Mouse (Mus musculus) liver, embryonic 14.5 days (tissue): ENCODE data around the gene Gm14399. TPM values are rescaled to one million over a fixed set of nuclear protein-coding genes. Genes with fewer than 3 reads are reported as not detected.
"Not testable (repeated sequence)": the region's sequence is repeated elsewhere in the genome, so short reads cannot be mapped to it uniquely, and the experiment has no call there.

Source experiments
- ATAC-seq: fragments of 200-750 bp; cut with Nextera tagmentation; 2 replicates; pipeline ENCODE4 v1.8.0; 2017; ENCODE audit warnings: moderate number of reproducible peaks, mild to moderate bottlenecking, moderate library complexity; ENCODE audit not compliant: insufficient read depth
- DNase-seq, 3 experiments: peaks; one replicate each; pipeline ENCODE4 v3.0.0-alpha.2; 2012 to 2013; ENCODE audit warnings: low read depth in 3 of 3, low spot score in 3 of 3
- H3K27ac ChIP-seq: fragments of 300-500 bp; sonication (generic); 2 replicates; pipeline ENCODE4 v1.5.1; 2014; ENCODE audit warnings: moderate library complexity, mild to moderate bottlenecking, control low read depth, inconsistent platforms
- H3K27me3 ChIP-seq: fragments of 300-500 bp; sonication (generic); 2 replicates; pipeline ENCODE4 v1.6.1; 2014; ENCODE audit warnings: mild to moderate bottlenecking, low read length, moderate library complexity; ENCODE audit not compliant: control insufficient read depth, insufficient read depth
- H3K36me3 ChIP-seq: fragments of 300-500 bp; sonication (generic); replicated peaks from 2 replicates; pipeline ENCODE4 v1.6.1; 2014; ENCODE audit warnings: low read depth; ENCODE audit not compliant: control insufficient read depth, insufficient read depth
- H3K4me1 ChIP-seq, 2 experiments: fragments of 200-500 bp in 1 of 2; fragments of 300-500 bp in 1 of 2; sonication (generic) in 1 of 2; replicated peaks; 2 replicates each; pipeline ENCODE4 v1.6.1; 2012 to 2014; ENCODE audit warnings: antibody characterized with exemption in 1 of 2, inconsistent platforms in 1 of 2, low read length in 1 of 2; ENCODE audit not compliant: control insufficient read depth in 2 of 2, insufficient read depth in 2 of 2
- H3K4me2 ChIP-seq: fragments of 300-500 bp; sonication (generic); 2 replicates; pipeline ENCODE4 v1.6.1; 2014; ENCODE audit warnings: low read depth, mild to moderate bottlenecking, control low read depth, moderate library complexity
- H3K4me3 ChIP-seq, 2 experiments: fragments of 200-500 bp in 1 of 2; fragments of 300-500 bp in 1 of 2; sonication (generic) in 1 of 2; 2 replicates each; pipeline ENCODE4 v1.5.1; 2012 to 2014; ENCODE audit warnings: low read depth in 2 of 2, low read length in 2 of 2, mild to moderate bottlenecking in 2 of 2, control low read depth in 1 of 2, inconsistent platforms in 1 of 2, moderate library complexity in 1 of 2; ENCODE audit not compliant: insufficient read depth in 1 of 2
- H3K9ac ChIP-seq: fragments of 300-500 bp; sonication (generic); replicated peaks from 2 replicates; pipeline ENCODE4 v1.6.1; 2014; ENCODE audit warnings: mild to moderate bottlenecking, control low read depth, moderate library complexity
- H3K9me3 ChIP-seq: fragments of 300-500 bp; sonication (generic); 2 replicates; pipeline ENCODE4 v1.6.1; 2016; ENCODE audit warnings: low read length, mixed read lengths; ENCODE audit not compliant: control insufficient read depth
- CTCF ChIP-seq: IDR thresholded peaks from 2 replicates; pipeline ENCODE4 v1.5.1; 2016; ENCODE audit warnings: antibody characterized with exemption, low read depth, control low read depth
- EP300 ChIP-seq: IDR thresholded peaks from 2 replicates; pipeline ENCODE4 v1.6.1; 2016; ENCODE audit warnings: antibody characterized with exemption, low read depth
- WGBS: fragments of 180-500 bp; shearing (Covaris S2); extraction: QIAGEN DNeasy Blood & Tissue Kit; methylation state at CpG from one replicate; pipeline ENCODE4 v1.1.7; 2014; ENCODE audit not compliant: insufficient replicate concordance; 5-methylcytosine and 5-hydroxymethylcytosine counted together
- polyA plus RNA-seq, 2 experiments: library from polyadenylated mRNA; depleted of rRNA in 1 of 2; stranded (reverse) in 1 of 2; unstranded in 1 of 2; fragments of >200 nt; fragmentation: Nextera tagmentation in 1 of 2; extraction: Ambion mirVana in 1 of 2; gene quantifications; 2 replicates each; pipeline versions ENCODE4 v1.2.1 to v1.2.3; 2012 to 2014

Gene Gm14399
- polyA plus RNA-seq, 2 experiments: 1.0 to 1.2 TPM

GRCm38 (mm10) chr2:175172123-175172522 is 30.3 kb upstream of the Gm14399 start:
- Histone ChIP-seq H3K36me3 (no peaks in the 10 kb centered on the region), H3K27ac (no peak overlapping the region), H3K27me3 (no peaks in the 10 kb centered on the region), H3K4me1 (no peaks in the 10 kb centered on the region), H3K9ac (no peak overlapping the region), H3K9me3 (no peaks in the 10 kb centered on the region), H3K4me3 (no peak overlapping the region), H3K4me2 (no peak overlapping the region)
- DNase-seq: no peak
- no peak for ATAC-seq
- 62% methylated on average over 3 of the region's 3 CpGs for WGBS
- TF ChIP-seq EP300: no peak
- TF ChIP-seq CTCF: no peak

- H3K4me2 ChIP-seq, ATAC-seq, H3K36me3 ChIP-seq, H3K4me1 ChIP-seq, H3K4me3 ChIP-seq, DNase-seq, H3K9me3 ChIP-seq, H3K27me3 ChIP-seq, H3K9ac ChIP-seq, H3K27ac ChIP-seq: not testable (repeated sequence)
- 46% methylated on average over 2 of the region's 2 CpGs for WGBS
Measured at GRCm38 (mm10) chr2:175166870-175167269, 25.1 kb upstream of the Gm14399 start.

GRCm38 (mm10) chr2:175165110-175165509 is 23.3 kb upstream of the Gm14399 start:
- 81% methylated on average over 12 of the region's 12 CpGs for WGBS
- not testable (repeated sequence) for H3K9me3 ChIP-seq, H3K4me2 ChIP-seq, H3K4me3 ChIP-seq, ATAC-seq, H3K27ac ChIP-seq, H3K4me1 ChIP-seq, DNase-seq, H3K27me3 ChIP-seq, H3K9ac ChIP-seq, H3K36me3 ChIP-seq

GRCm38 (mm10) chr2:175161438-175161837 is 19.6 kb upstream of the Gm14399 start:
- ATAC-seq, H3K4me2 ChIP-seq: not testable (repeated sequence)

GRCm38 (mm10) chr2:175158642-175159041 is 16.8 kb upstream of the Gm14399 start:
- Histone ChIP-seq H3K27ac (no peak overlapping the region), H3K27me3 (no peaks in the 10 kb centered on the region), H3K4me3 (no peak overlapping the region), H3K36me3 (no peaks in the 10 kb centered on the region), H3K9ac (no peak overlapping the region), H3K4me1 (no peaks in the 10 kb centered on the region), H3K9me3 (no peaks in the 10 kb centered on the region), H3K4me2 (no peak overlapping the region)
- DNase-seq: no peak
- no peak for ATAC-seq
- TF ChIP-seq CTCF (no peak), EP300 (no peak)
- WGBS: 58% methylated on average over 3 of the region's 3 CpGs

More at GRCm38 (mm10) chr2:175161438-175161837, 19.6 kb upstream of the Gm14399 start:
- not testable (repeated sequence) for H3K9me3 ChIP-seq, H3K27ac ChIP-seq, H3K36me3 ChIP-seq, H3K4me1 ChIP-seq, DNase-seq, H3K4me3 ChIP-seq, H3K9ac ChIP-seq, H3K27me3 ChIP-seq
- WGBS: 72% methylated on average over 4 of the region's 4 CpGs

GRCm38 (mm10) chr2:175156696-175157095 is 14.9 kb upstream of the Gm14399 start:
- no peak overlapping the region for H3K4me3 ChIP-seq
- H3K27ac ChIP-seq: no peak overlapping the region
- no peaks in the 10 kb centered on the region for H3K36me3 ChIP-seq
- H3K27me3 ChIP-seq: no peaks in the 10 kb centered on the region
- 72% methylated on average over 13 of the region's 13 CpGs for WGBS
- DNase-seq: no peak
- no peak for ATAC-seq
- no peak overlapping the region for H3K9ac ChIP-seq
- TF ChIP-seq CTCF (no peak), EP300 (no peak)
- no peaks in the 10 kb centered on the region for H3K4me1 ChIP-seq
- no peaks in the 10 kb centered on the region for H3K9me3 ChIP-seq
- no peak overlapping the region for H3K4me2 ChIP-seq

- H3K9me3 ChIP-seq, H3K27ac ChIP-seq, H3K9ac ChIP-seq, DNase-seq, H3K36me3 ChIP-seq, H3K4me1 ChIP-seq, ATAC-seq, H3K27me3 ChIP-seq: not testable (repeated sequence)
- under 1% methylated on average over 23 of the region's 25 CpGs for WGBS
- peak overlapping the region; percentile 39 for H3K4me2 ChIP-seq
- H3K4me3 ChIP-seq: peak overlapping the region; percentile 46 to 69
Measured at GRCm38 (mm10) chr2:175141118-175141992, 457 bp downstream of the Gm14399 start.

GRCm38 (mm10) chr2:175140624-175141023 is 1.2 kb downstream of the Gm14399 start:
- not testable (repeated sequence) for H3K27ac ChIP-seq, H3K9ac ChIP-seq, DNase-seq, H3K4me1 ChIP-seq, H3K27me3 ChIP-seq, H3K4me2 ChIP-seq, H3K9me3 ChIP-seq, H3K36me3 ChIP-seq, ATAC-seq, H3K4me3 ChIP-seq
